Mouse (Mus musculus) liver, embryonic 15.5 days (tissue): ENCODE results near the gene Ankrd36. TPM values are rescaled to one million over a fixed set of nuclear protein-coding genes. Genes with fewer than 3 reads are reported as not detected.
A peak's percentile ranks its signal among the peaks of the same experiment; 100 is the strongest.
"Not testable (repeated sequence)": the region's sequence is repeated elsewhere in the genome, so short reads cannot be mapped to it uniquely, and the experiment has no call there.

Experiments used
- ATAC-seq: fragments of 200-750 bp; cut with Nextera tagmentation; 2 replicates; pipeline ENCODE4 v1.8.0; 2017; ENCODE audit warnings: moderate number of reproducible peaks, mild to moderate bottlenecking, moderate library complexity; ENCODE audit not compliant: insufficient read depth
- H3K27ac ChIP-seq: fragments of 300-500 bp; sonication (generic); replicated peaks from 2 replicates; pipeline ENCODE4 v1.5.1; 2015; ENCODE audit warnings: mild to moderate bottlenecking, inconsistent platforms
- H3K27me3 ChIP-seq: fragments of 300-500 bp; sonication (generic); 2 replicates; pipeline ENCODE4 v1.6.1; 2015; ENCODE audit warnings: mild to moderate bottlenecking, inconsistent platforms
- H3K36me3 ChIP-seq: fragments of 300-500 bp; sonication (generic); replicated peaks from 2 replicates; pipeline ENCODE4 v1.6.1; 2015; ENCODE audit warnings: moderate library complexity, mild to moderate bottlenecking, inconsistent platforms
- H3K4me1 ChIP-seq: fragments of 300-500 bp; sonication (generic); replicated peaks from 2 replicates; pipeline ENCODE4 v1.6.1; 2015; ENCODE audit warnings: inconsistent platforms
- H3K4me2 ChIP-seq: fragments of 300-500 bp; sonication (generic); 2 replicates; pipeline ENCODE4 v1.6.1; 2015; ENCODE audit warnings: moderate library complexity, mild to moderate bottlenecking, inconsistent platforms
- H3K4me3 ChIP-seq: fragments of 300-500 bp; sonication (generic); replicated peaks from 2 replicates; pipeline ENCODE4 v1.5.1; 2015; ENCODE audit warnings: mild to moderate bottlenecking, inconsistent platforms
- H3K9ac ChIP-seq: fragments of 300-500 bp; sonication (generic); 2 replicates; pipeline ENCODE4 v1.6.1; 2015; ENCODE audit warnings: moderate library complexity, mild to moderate bottlenecking, inconsistent platforms
- H3K9me3 ChIP-seq: fragments of 300-500 bp; sonication (generic); replicated peaks from 2 replicates; pipeline ENCODE4 v1.6.1; 2016; ENCODE audit warnings: inconsistent platforms
- WGBS: fragments of 180-500 bp; shearing (Covaris S2); methylation state at CpG from one replicate; pipeline ENCODE4 v1.1.7; 2015; ENCODE audit warnings: mixed read lengths; ENCODE audit not compliant: insufficient replicate concordance; 5-methylcytosine and 5-hydroxymethylcytosine counted together
- polyA plus RNA-seq: library from polyadenylated mRNA; unstranded; fragments of >200 nt; fragmentation: Nextera tagmentation; extraction: Ambion mirVana; gene quantifications from 2 replicates; pipeline ENCODE4 v1.2.1, GENCODE M21; 2015

Ankrd36 gene
- polyA plus RNA-seq, 1 experiment from 2014 or later: 1.0 TPM

- Histone ChIP-seq H3K9ac (no peak overlapping the region), H3K4me1 (peaks cover 31% of the 10 kb centered on the region), H3K4me3 (no peak overlapping the region), H3K4me2 (no peak overlapping the region), H3K36me3 (no peaks in the 10 kb centered on the region), H3K27ac (no peak overlapping the region), H3K27me3 (no peaks in the 10 kb centered on the region), H3K9me3 (no peaks in the 10 kb centered on the region)
- ATAC-seq: no peak
- 72% methylated on average over 6 of the region's 6 CpGs for WGBS
Measured at GRCm38 (mm10) chr11:5592336-5592735, 22.9 kb downstream of the Ankrd36 start.

- H3K27me3 ChIP-seq: no peaks in the 10 kb centered on the region
- H3K9ac ChIP-seq: no peak overlapping the region
- peak overlapping the region; percentile 39 for H3K4me2 ChIP-seq
- WGBS: 15% methylated on average over 4 of the region's 4 CpGs
- ATAC-seq: peak; percentile 92
- peak overlapping the region; percentile 70 for H3K27ac ChIP-seq
- H3K9me3 ChIP-seq: no peaks in the 10 kb centered on the region
- H3K4me3 ChIP-seq: no peak overlapping the region
- peaks cover 35% of the 10 kb centered on the region for H3K4me1 ChIP-seq
- no peaks in the 10 kb centered on the region for H3K36me3 ChIP-seq
Measured at GRCm38 (mm10) chr11:5595381-5595791, 25.9 kb downstream of the Ankrd36 start.

GRCm38 (mm10) chr11:5595792-5596191 is 26.3 kb downstream of the Ankrd36 start:
- peak; percentile 65 for ATAC-seq
- peaks cover 35% of the 10 kb centered on the region for H3K4me1 ChIP-seq
- no peaks in the 10 kb centered on the region for H3K9me3 ChIP-seq
- no peaks in the 10 kb centered on the region for H3K27me3 ChIP-seq
- H3K36me3 ChIP-seq: no peaks in the 10 kb centered on the region
- WGBS: 36% methylated on average over 5 of the region's 5 CpGs
- peak overlapping the region; percentile 70 for H3K27ac ChIP-seq
- no peak overlapping the region for H3K4me3 ChIP-seq
- H3K9ac ChIP-seq: no peak overlapping the region
- peak overlapping the region; percentile 39 for H3K4me2 ChIP-seq

- H3K27me3 ChIP-seq: no peaks in the 10 kb centered on the region
- no peaks in the 10 kb centered on the region for H3K9me3 ChIP-seq
- H3K9ac ChIP-seq: no peak overlapping the region
Measured at GRCm38 (mm10) chr11:5596756-5597155, 27.3 kb downstream of the Ankrd36 start.

GRCm38 (mm10) chr11:5605421-5605820 is 35.9 kb downstream of the Ankrd36 start:
- no peak overlapping the region for H3K4me3 ChIP-seq
- no peaks in the 10 kb centered on the region for H3K27me3 ChIP-seq
- no peak overlapping the region for H3K4me2 ChIP-seq
- H3K36me3 ChIP-seq: no peaks in the 10 kb centered on the region
- no peaks in the 10 kb centered on the region for H3K9me3 ChIP-seq
- no peak for ATAC-seq
- no peaks in the 10 kb centered on the region for H3K4me1 ChIP-seq
- WGBS: 69% methylated on average over 3 of the region's 3 CpGs
- no peak overlapping the region for H3K9ac ChIP-seq
- H3K27ac ChIP-seq: no peak overlapping the region

More at GRCm38 (mm10) chr11:5596756-5597155, 27.3 kb downstream of the Ankrd36 start:
- no peak overlapping the region for H3K4me2 ChIP-seq
- no peaks in the 10 kb centered on the region for H3K36me3 ChIP-seq
- no peak overlapping the region for H3K4me3 ChIP-seq
- WGBS: 79% methylated on average over 6 of the region's 6 CpGs
- no peak overlapping the region for H3K27ac ChIP-seq
- no peak for ATAC-seq
- peaks cover 35% of the 10 kb centered on the region for H3K4me1 ChIP-seq

- H3K4me3 ChIP-seq, H3K27ac ChIP-seq, H3K36me3 ChIP-seq, ATAC-seq, H3K9me3 ChIP-seq, H3K4me2 ChIP-seq, H3K4me1 ChIP-seq, H3K27me3 ChIP-seq, H3K9ac ChIP-seq: not testable (repeated sequence)
- 52% methylated on average over 1 of the region's 1 CpGs for WGBS
Measured at GRCm38 (mm10) chr11:5611918-5612317, 42.4 kb downstream of the Ankrd36 start.

- peaks cover 7% of the 10 kb centered on the region; the same call in 1 of the 2 replicates for H3K4me1 ChIP-seq
- H3K27me3 ChIP-seq: no peaks in the 10 kb centered on the region
- no peaks in the 10 kb centered on the region for H3K9me3 ChIP-seq
- WGBS: 53% methylated on average over 3 of the region's 3 CpGs
- H3K36me3 ChIP-seq: no peaks in the 10 kb centered on the region
- H3K9ac ChIP-seq: no peak overlapping the region
- H3K27ac ChIP-seq: no peak overlapping the region
- H3K4me2 ChIP-seq: no peak overlapping the region
- no peak overlapping the region for H3K4me3 ChIP-seq
- ATAC-seq: no peak
Measured at GRCm38 (mm10) chr11:5614453-5614852, 45.0 kb downstream of the Ankrd36 start.

GRCm38 (mm10) chr11:5625101-5625500 is 55.6 kb downstream of the Ankrd36 start:
- Histone ChIP-seq H3K36me3 (no peaks in the 10 kb centered on the region), H3K4me2 (no peak overlapping the region), H3K27me3 (no peaks in the 10 kb centered on the region), H3K4me3 (no peak overlapping the region), H3K27ac (no peak overlapping the region), H3K9me3 (no peaks in the 10 kb centered on the region), H3K4me1 (0 out of 2 replicates have a peak, but pooled peaks cover 6% of the 10 kb centered on the region), H3K9ac (no peak overlapping the region)
- no peak for ATAC-seq
- 56% methylated on average over 4 of the region's 4 CpGs for WGBS

GRCm38 (mm10) chr11:5629033-5629432 is 59.5 kb downstream of the Ankrd36 start:
- ATAC-seq: no peak
- H3K4me1 ChIP-seq: 0 out of 2 replicates have a peak, but pooled peaks cover 6% of the 10 kb centered on the region
- H3K9ac ChIP-seq: no peak overlapping the region
- 17% methylated on average over 15 of the region's 15 CpGs for WGBS
- no peaks in the 10 kb centered on the region for H3K36me3 ChIP-seq
- no peaks in the 10 kb centered on the region for H3K27me3 ChIP-seq
- H3K9me3 ChIP-seq: no peaks in the 10 kb centered on the region
- H3K4me3 ChIP-seq: no peak overlapping the region
- no peak overlapping the region for H3K4me2 ChIP-seq
- H3K27ac ChIP-seq: no peak overlapping the region

GRCm38 (mm10) chr11:5643085-5643484 is 73.6 kb downstream of the Ankrd36 start:
- no peaks in the 10 kb centered on the region for H3K4me1 ChIP-seq
- no peak overlapping the region for H3K27ac ChIP-seq
- no peak for ATAC-seq
- no peaks in the 10 kb centered on the region for H3K27me3 ChIP-seq
- H3K9ac ChIP-seq: no peak overlapping the region
- H3K36me3 ChIP-seq: no peaks in the 10 kb centered on the region
- no peak overlapping the region for H3K4me2 ChIP-seq
- 69% methylated on average over 5 of the region's 5 CpGs for WGBS
- no peak overlapping the region for H3K4me3 ChIP-seq
- no peaks in the 10 kb centered on the region for H3K9me3 ChIP-seq

GRCm38 (mm10) chr11:5650321-5650720 is 80.8 kb downstream of the Ankrd36 start:
- no peak for ATAC-seq
- no peak overlapping the region for H3K4me2 ChIP-seq
- H3K9ac ChIP-seq: no peak overlapping the region
- no peaks in the 10 kb centered on the region for H3K4me1 ChIP-seq
- no peaks in the 10 kb centered on the region for H3K36me3 ChIP-seq
- 49% methylated on average over 7 of the region's 7 CpGs for WGBS
- H3K9me3 ChIP-seq: no peaks in the 10 kb centered on the region
- no peak overlapping the region for H3K4me3 ChIP-seq
- H3K27ac ChIP-seq: no peak overlapping the region
- no peaks in the 10 kb centered on the region for H3K27me3 ChIP-seq

- no peak for ATAC-seq
- Histone ChIP-seq H3K36me3 (no peaks in the 10 kb centered on the region), H3K27me3 (no peaks in the 10 kb centered on the region), H3K4me3 (no peak overlapping the region), H3K4me2 (no peak overlapping the region), H3K9me3 (no peaks in the 10 kb centered on the region), H3K27ac (no peak overlapping the region), H3K4me1 (no peaks in the 10 kb centered on the region), H3K9ac (no peak overlapping the region)
- WGBS: 48% methylated on average over 6 of the region's 6 CpGs
Measured at GRCm38 (mm10) chr11:5682541-5682940, 113.1 kb downstream of the Ankrd36 start.
